Mouse (Mus musculus) megakaryocyte, embryonic 14.5 days (primary cell): ENCODE results near the gene Dusp8. TPM values are rescaled to one million over a fixed set of nuclear protein-coding genes. Genes with fewer than 3 reads are reported as not detected.

Experiments used
- H3K27me3 ChIP-seq: replicated peaks from 2 replicates; pipeline ENCODE3; 2012; ENCODE audit warnings: inconsistent platforms
- H3K36me3 ChIP-seq: replicated peaks from 2 replicates; pipeline ENCODE3; 2012; ENCODE audit warnings: low read length, inconsistent platforms, mixed read lengths
- H3K4me1 ChIP-seq: 2 replicates; pipeline ENCODE4 v1.6.1; 2012; ENCODE audit warnings: inconsistent platforms
- H3K4me3 ChIP-seq: replicated peaks from 2 replicates; pipeline ENCODE3; 2012; ENCODE audit warnings: moderate library complexity, mild to moderate bottlenecking, inconsistent platforms
- H3K9me3 ChIP-seq: 2 replicates; pipeline ENCODE4 v1.6.1; 2012; ENCODE audit warnings: inconsistent platforms
- FLI1 ChIP-seq: IDR thresholded peaks from 2 replicates; pipeline ENCODE4 v1.6.1; 2012; ENCODE audit warnings: low read length, inconsistent platforms, mixed read lengths
- GATA1 ChIP-seq: IDR thresholded peaks from 3 replicates; pipeline ENCODE4 v1.6.1; 2012; ENCODE audit warnings: mixed read lengths, low read length, inconsistent platforms, borderline replicate concordance
- polyA plus RNA-seq: library from polyadenylated mRNA; stranded (reverse); fragments of >175 nt; gene quantifications from 2 replicates; pipeline ENCODE4 v1.2.3, GENCODE M21; 2012; ENCODE audit warnings: low replicate concordance; ENCODE audit not compliant: insufficient read depth

Gene Dusp8
- polyA plus RNA-seq, 1 experiment = 0.07 TPM

DNA sequence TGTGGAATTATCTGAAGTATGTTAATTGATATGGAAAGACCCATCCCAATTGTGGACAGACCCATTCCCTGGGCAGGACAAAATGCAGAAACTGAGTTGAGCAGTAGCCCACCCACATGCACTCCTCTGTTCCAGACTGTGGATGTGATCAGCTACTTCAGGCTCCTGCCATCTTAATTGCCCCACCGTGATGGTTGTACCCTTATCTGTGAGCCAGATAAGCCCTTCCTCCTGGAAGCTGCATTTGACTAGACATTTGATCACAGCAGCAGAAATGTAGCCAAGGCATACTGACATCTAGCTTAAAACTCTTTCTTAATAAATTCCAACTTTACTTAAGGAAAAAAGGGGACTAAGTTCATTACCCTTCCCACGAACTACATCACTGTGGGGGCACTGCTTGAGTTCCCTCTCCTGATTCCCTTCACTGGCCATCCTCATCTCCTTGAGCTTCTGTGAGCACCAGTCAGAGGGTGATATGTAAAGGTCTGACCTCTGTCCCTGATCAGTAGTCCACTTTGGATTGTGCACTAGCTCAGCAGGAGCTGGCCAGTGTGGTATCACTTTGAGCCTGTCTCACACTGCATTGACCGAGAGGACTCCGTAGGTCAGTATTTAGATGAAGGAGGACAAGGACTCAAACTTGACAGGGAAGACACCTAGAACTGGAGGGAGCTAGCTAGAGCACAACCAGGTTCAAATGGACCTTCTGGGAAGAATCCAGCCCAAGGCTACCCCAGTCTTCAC lies 9.3 kb downstream of the Dusp8 start:
- Histone ChIP-seq H3K4me3 (no peak overlapping the region), H3K36me3 (no peaks in the 10 kb centered on the region), H3K4me1 (peaks cover 56% of the 10 kb centered on the region), H3K9me3 (no peaks in the 10 kb centered on the region), H3K27me3 (peaks cover 98% of the 10 kb centered on the region)
- no peak for TF ChIP-seq GATA1
- TF ChIP-seq FLI1 = no peak

- TF ChIP-seq FLI1 (no peak), GATA1 (no peak)
- Histone ChIP-seq H3K27me3 (peaks cover 96% of the 10 kb centered on the region), H3K4me3 (no peak overlapping the region), H3K36me3 (no peaks in the 10 kb centered on the region), H3K4me1 (peaks cover 53% of the 10 kb centered on the region), H3K9me3 (no peaks in the 10 kb centered on the region)
Observed at GRCm38 (mm10) chr7:142084820-142085219, 10.8 kb downstream of the Dusp8 start.

- peaks cover 96% of the 10 kb centered on the region for H3K27me3 ChIP-seq
- no peak overlapping the region for H3K4me3 ChIP-seq
- H3K36me3 ChIP-seq = no peaks in the 10 kb centered on the region
- peaks cover 48% of the 10 kb centered on the region for H3K4me1 ChIP-seq
- no peak for TF ChIP-seq GATA1
- no peak for TF ChIP-seq FLI1
- no peaks in the 10 kb centered on the region for H3K9me3 ChIP-seq
Observed at GRCm38 (mm10) chr7:142084395-142084794, 11.2 kb downstream of the Dusp8 start.

- Histone ChIP-seq H3K27me3 (peaks cover 96% of the 10 kb centered on the region), H3K9me3 (no peaks in the 10 kb centered on the region), H3K4me3 (no peak overlapping the region), H3K36me3 (no peaks in the 10 kb centered on the region), H3K4me1 (peaks cover 45% of the 10 kb centered on the region)
- TF ChIP-seq GATA1 (no peak), FLI1 (no peak)
Observed at GRCm38 (mm10) chr7:142083588-142084317, 11.9 kb downstream of the Dusp8 start.

DNA sequence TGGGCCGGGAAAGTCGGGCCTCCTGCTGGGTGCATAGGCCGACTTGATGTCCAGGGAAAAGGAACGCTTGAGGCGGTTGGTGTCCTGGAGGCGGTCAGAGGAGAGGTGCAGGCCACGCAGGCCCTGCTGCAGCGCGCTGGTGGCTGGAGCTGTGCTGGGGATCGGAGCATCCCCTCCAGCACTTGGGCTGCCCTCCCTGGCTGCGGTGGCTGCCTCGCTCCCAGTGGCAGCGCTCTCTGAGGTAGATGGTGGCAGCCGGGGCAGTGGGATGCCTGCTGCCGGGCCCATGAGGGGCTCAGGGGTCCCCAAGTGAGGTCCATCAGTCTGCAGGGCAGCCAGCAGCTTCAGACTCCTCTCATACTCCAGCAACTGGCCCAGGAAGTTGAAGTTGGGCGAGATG lies 13.0 kb downstream of the Dusp8 start:
- Histone ChIP-seq H3K27me3 (peaks cover 94% of the 10 kb centered on the region), H3K9me3 (no peaks in the 10 kb centered on the region), H3K36me3 (no peaks in the 10 kb centered on the region), H3K4me3 (no peak overlapping the region), H3K4me1 (peaks cover 35% of the 10 kb centered on the region)
- TF ChIP-seq FLI1 (no peak), GATA1 (no peak)

DNA sequence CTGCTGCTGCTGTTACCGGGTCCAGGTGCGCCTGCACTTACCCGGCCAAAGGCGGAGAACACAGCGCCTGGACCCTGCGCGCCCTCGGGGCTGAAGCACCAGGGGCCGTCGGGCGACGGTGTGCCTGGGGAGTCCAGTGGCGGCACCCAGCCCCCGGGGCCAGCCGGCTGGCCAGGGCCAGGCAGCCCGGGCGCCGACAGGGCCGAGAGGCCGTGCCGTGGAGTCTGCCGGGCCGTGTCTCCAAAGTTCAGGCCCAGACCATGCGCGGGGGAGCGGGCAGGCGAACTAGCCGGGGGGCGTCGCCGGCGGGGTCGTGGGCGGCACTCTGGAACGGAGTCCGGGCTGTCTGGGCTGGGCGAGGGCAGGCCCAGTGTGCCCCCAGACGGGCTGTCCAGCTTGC lies 13.5 kb downstream of the Dusp8 start:
- no peak for TF ChIP-seq FLI1
- TF ChIP-seq GATA1 = no peak
- Histone ChIP-seq H3K4me3 (no peak overlapping the region), H3K27me3 (peaks cover 94% of the 10 kb centered on the region), H3K9me3 (no peaks in the 10 kb centered on the region), H3K36me3 (no peaks in the 10 kb centered on the region), H3K4me1 (peaks cover 35% of the 10 kb centered on the region)

DNA sequence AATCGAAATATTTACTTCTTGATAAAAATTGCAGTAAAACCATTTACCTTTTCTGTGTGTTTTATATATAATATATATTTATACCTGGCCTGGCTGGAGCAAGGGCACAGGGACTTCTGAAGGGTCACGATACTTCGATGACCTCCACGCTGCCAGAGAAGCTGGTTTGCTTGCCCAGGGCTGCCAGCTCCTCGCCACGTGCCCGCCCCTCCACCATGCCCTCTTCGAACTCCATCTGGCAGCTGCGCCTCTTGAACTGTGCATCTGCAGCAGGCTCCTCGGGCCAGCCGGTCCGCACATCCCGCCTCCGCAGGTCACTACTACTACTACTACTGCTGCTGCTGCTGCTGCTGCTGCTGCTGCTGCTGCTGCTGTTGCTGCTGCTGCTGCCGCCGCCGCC lies 13.9 kb downstream of the Dusp8 start:
- no peaks in the 10 kb centered on the region for H3K36me3 ChIP-seq
- H3K27me3 ChIP-seq = peaks cover 94% of the 10 kb centered on the region
- peak overlapping the region; percentile 11 for H3K4me3 ChIP-seq
- TF ChIP-seq GATA1 (no peak), FLI1 (no peak)
- no peaks in the 10 kb centered on the region for H3K9me3 ChIP-seq
- peaks cover 35% of the 10 kb centered on the region for H3K4me1 ChIP-seq

- Histone ChIP-seq H3K36me3 (no peaks in the 10 kb centered on the region), H3K27me3 (peaks cover 92% of the 10 kb centered on the region), H3K4me1 (peaks cover 27% of the 10 kb centered on the region), H3K9me3 (no peaks in the 10 kb centered on the region), H3K4me3 (no peak overlapping the region)
- TF ChIP-seq GATA1 (no peak), FLI1 (no peak)
Observed at GRCm38 (mm10) chr7:142080876-142081275, 14.8 kb downstream of the Dusp8 start.

- Histone ChIP-seq H3K27me3 (peaks cover 92% of the 10 kb centered on the region), H3K36me3 (no peaks in the 10 kb centered on the region), H3K4me3 (no peak overlapping the region)
Observed at GRCm38 (mm10) chr7:142079365-142079764, 16.3 kb downstream of the Dusp8 start.

GRCm38 (mm10) chr7:142077138-142077537 lies 18.5 kb downstream of the Dusp8 start:
- Histone ChIP-seq H3K27me3 (peaks cover 76% of the 10 kb centered on the region), H3K4me1 (peaks cover 16% of the 10 kb centered on the region), H3K36me3 (no peaks in the 10 kb centered on the region), H3K4me3 (no peak overlapping the region), H3K9me3 (no peaks in the 10 kb centered on the region)
- TF ChIP-seq GATA1 (no peak), FLI1 (no peak)

More at GRCm38 (mm10) chr7:142079365-142079764, 16.3 kb downstream of the Dusp8 start:
- Histone ChIP-seq H3K9me3 (no peaks in the 10 kb centered on the region), H3K4me1 (peaks cover 14% of the 10 kb centered on the region)
- TF ChIP-seq GATA1 = no peak
